Mouse (Mus musculus) bone marrow macrophage, adult 2 months (primary cell): Measurements from ENCODE around the gene Chd6.

Experiments used
- CTCF ChIP-seq: IDR thresholded peaks from 2 replicates; pipeline ENCODE4 v1.5.1; 2012; ENCODE audit warnings: low read depth, mild to moderate bottlenecking, low read length, moderate library complexity
- POLR2A ChIP-seq: IDR thresholded peaks from 2 replicates; pipeline ENCODE4 v1.6.1; 2012; ENCODE audit warnings: mild to moderate bottlenecking, low read depth, low read length, borderline replicate concordance

DNA sequence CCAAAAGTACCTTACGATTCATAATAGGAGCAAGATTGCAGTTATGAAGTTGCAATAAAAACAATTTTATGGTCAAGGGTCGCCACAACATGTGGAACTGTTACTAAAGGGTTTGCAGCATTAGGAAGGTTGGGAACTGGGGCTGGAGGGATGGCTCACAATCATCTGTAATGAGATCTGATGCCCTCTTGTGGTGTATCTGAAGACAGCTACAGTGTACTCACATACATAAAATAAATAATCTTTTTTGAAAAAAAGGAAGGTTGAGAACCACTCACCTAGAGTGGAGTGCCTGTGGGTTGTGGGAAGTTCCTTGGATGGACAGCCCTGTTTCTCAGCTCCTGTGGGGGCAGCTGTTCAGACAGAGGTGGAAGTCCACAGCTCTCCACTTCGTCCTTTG lies 166.4 kb downstream of the Chd6 start:
- TF ChIP-seq CTCF: no peak
- no peak for TF ChIP-seq POLR2A
